Mouse (Mus musculus) urinary bladder, adult 18-20 months (tissue): Measurements from ENCODE around the gene Paf1.
A peak's percentile ranks its signal among the peaks of the same experiment; 100 is the strongest.

Experiments
- DNase-seq, 2 experiments: peaks; one replicate each; pipeline ENCODE4 v3.0.0; 2022; ENCODE audit warnings: low spot score in 2 of 2, mixed read lengths in 2 of 2

Paf1 gene

GRCm38 (mm10) chr7:28392429-28393271 lies at the start of gene Paf1, which contains the start of gene Med29:
Gene Paf1 (plus strand): TSS chr7:28392951.
Gene Med29 (minus strand): TSS chr7:28392708.
- DNase-seq: peak; percentile 81 to 96

DNA sequence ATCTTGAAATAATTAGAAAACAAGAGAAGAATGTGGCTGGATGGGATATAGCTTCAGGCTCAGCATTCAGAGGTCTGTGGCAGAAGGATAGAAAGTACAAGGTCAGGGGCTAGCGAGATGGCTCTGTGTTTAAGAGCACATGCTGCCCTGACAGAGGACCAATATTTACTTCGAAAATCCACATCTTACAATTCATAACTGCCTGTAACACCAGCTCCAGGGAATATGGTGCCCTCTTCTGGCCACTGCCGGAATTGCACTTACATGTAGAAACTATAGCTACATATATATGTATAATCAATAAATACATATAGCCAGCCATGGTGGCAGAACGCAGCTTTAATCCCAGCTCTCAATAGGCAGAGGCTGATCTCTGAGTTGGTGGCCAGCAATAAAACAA lies 48.1 kb upstream of the Paf1 start:
- peak in 1 of 2 experiments; percentile 39 for DNase-seq

DNA sequence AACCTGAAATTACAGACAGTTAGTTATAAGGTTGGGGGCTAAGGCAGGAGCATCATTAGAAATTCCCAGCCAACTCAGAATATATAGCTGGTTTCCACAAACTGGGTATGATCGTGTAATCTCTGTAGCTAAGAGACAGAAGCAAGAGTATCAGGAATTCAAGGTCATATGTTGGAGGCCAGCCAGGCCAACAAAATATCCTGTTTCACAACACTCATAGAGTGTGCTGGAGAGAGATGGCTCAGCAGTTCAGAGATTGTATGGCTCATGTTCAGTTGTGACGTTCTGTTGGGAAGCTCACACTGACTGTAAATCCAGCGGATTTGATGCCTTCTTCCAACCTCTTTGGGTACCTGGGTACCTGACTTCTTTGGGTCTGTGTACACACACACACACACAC lies 45.0 kb upstream of the Paf1 start:
- no peak for DNase-seq

DNA sequence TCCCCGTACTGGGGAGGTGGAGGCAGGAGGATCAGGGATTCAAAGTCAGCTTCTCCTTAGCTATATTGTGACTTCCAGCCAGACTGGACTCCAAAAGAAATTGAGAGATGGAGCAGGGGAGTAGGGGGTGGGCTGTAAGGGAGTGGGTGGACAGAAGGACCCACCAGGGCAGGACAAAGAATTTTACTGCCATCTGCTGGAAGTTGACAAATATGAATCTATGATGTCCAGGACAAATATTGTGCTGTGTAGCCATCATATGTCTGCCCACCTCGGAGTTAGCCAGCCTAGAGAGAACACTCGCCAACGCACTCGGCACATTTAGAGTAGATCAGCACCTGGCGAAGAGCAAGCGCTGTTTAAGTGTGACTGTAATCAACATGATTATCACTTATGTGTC lies 44.1 kb upstream of the Paf1 start:
- DNase-seq: no peak

DNA sequence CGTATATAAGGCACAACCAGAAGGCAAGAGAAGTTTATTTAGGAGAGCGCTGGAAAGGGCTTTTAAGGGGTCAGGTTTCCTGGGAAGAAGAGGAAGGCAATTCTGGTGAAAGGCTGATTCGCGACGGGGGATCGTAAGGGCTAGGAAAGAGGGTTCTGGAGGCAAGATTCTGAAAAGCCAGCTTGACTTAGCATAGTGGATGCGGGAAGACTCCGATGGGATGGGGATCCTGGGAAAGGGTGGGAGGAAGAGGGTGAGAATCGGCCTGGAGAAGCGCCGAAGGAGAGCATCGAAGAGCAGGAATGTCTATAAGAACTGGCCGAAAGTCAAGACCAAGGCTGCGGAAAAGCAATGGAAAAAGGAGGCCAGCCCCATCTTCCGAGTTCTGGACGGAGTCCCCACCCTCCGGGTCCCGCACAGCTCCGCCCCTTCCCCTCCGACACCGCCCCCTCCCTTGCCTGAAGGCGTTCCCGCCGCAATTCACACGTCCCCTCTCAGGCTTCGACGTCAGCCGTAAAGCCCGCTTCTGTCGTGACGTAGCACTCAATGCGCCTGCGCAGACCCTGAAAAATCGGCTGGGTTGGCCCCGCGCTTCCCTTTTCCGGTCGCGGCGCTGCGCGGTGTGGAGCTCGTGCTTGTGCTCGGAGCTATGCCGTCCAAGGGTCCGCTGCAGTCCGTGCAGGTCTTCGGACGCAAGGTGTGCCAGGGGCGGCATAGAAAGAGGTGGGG lies 42.4 kb upstream of the Paf1 start, which contains the start of gene Rps16:
TSS of gene Rps16 (plus strand) at position 498 of the 729 bp plus-strand sequence.
- DNase-seq: peak; percentile 98 to 99

- DNase-seq: no peak
Measured at GRCm38 (mm10) chr7:28351676-28352191, 41.0 kb upstream of the Paf1 start.

- no peak for DNase-seq
Measured at GRCm38 (mm10) chr7:28353267-28353666, 39.5 kb upstream of the Paf1 start.

DNA sequence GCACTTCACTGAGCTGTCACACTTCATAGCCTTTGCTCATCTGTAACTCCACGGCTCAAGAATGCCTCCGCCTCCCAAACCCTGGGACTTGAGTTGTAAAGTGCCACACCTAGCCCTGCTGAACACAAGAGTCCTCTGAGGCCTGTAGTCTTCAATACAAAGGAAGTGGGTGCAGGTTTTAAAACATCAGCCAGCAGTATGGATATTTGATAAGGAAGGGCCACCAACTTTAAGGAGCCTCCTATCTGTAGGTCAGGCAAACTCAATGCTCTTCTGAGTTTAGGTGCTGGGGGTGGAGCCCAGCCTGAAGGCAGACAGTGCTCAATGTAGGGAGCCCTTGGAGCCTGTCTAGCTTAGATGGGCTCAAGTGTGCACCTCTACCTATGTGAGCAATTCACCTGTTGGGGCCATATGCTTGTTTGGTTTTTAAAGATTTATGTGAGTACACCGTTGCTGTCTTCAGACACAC lies 38.6 kb upstream of the Paf1 start:
- DNase-seq: no peak

DNA sequence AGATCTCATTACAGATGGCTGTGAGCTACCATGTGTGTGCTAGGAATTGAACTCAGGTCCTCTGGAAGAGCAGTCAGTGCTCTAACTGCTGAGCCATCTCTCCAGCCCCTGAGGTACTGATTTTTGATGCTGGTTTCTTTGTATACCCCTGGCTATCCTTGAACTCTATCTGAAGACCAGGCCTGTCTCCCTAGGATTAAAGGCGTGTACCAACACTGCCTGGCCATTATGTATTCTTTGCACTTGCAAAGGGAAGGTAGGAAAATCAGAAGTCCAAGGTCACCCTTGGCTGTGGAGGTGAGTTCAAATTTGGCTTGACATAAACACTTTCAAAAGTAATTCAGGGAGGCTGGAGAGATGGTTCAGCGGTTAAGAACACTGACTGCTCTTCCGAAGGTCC lies 38.2 kb upstream of the Paf1 start:
- DNase-seq: no peak

- no peak for DNase-seq
Measured at GRCm38 (mm10) chr7:28355221-28355620, 37.5 kb upstream of the Paf1 start.

- DNase-seq: no peak
Measured at GRCm38 (mm10) chr7:28356981-28357380, 35.8 kb upstream of the Paf1 start.

- DNase-seq: no peak
Measured at GRCm38 (mm10) chr7:28357984-28358383, 34.8 kb upstream of the Paf1 start.

- no peak for DNase-seq
Measured at GRCm38 (mm10) chr7:28358431-28358830, 34.3 kb upstream of the Paf1 start.

DNA sequence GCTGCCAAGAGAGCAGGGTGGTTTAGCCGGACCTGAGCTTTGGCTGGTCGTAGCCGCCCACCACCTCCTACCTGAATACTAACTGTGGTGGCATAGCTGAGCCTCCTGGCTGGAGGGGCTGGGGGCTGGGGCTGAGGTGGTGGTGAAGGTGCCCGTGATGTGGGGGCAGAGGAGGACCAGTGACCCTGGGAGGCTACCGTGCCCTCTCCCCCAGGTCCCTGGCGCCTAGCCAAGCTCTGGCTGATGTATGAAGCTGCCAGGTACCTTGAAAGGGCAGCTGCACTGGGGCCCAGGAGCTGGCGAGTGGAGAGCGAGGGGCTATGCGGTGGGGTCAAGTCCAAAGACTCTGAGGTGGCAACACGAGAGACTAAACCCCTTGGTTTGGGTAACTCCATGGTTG lies 32.9 kb upstream of the Paf1 start:
- DNase-seq: no peak

DNA sequence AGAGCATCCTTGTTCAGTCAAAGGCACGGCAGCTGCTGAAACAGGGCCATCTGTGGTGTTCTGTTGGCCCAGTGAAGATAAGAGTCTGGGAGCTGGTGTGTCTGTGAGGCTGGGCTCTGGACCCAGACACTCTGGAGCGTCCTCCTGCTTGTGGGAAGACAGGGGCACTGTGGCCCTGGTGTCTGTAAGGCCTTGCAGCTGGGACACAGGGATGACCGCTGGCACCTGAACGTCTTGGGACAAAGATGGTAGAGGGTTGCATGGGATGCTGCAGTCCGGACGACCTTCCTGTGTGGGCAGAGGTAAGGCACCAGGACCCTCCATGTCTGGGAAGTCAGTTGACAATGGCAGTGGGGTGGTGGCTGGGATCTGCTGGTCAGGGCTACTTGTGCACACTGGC lies 32.5 kb upstream of the Paf1 start:
- DNase-seq: no peak

DNA sequence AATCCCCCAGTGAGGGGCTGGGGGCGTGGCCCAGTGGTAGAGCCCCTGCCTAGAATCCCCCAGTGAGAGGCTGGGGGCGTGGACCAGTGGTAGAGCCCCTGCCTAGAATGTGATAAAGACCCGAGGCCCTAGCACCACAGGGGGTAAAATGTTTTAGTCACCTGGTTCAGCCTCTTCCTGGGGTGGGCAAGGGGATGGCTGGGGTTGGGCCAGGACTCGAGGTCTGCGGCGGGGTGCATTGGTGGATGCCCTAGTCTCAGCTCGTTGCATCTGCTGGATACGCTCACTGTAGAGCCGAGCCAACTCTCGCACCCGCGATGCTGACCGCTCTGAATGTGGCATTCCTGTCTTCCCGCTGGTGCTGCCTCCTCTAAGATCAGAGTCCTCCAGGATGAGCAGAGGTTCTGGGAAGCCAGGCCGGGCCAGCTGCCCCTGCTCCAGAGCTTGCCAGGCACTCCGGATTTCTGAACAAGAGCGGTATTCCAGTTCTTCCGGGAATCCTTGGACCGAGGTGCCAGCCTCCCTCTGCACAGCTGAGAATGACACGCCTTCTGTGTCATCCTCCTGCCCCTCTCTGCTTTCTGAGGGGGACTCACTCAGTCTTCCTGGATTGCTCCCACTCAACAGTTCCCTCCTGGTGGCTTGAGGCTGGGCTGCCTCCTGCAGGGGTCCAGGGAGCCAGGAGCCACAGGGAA lies 31.0 kb upstream of the Paf1 start:
- no peak for DNase-seq

- DNase-seq: no peak
Measured at GRCm38 (mm10) chr7:28362441-28363060, 30.2 kb upstream of the Paf1 start.

DNA sequence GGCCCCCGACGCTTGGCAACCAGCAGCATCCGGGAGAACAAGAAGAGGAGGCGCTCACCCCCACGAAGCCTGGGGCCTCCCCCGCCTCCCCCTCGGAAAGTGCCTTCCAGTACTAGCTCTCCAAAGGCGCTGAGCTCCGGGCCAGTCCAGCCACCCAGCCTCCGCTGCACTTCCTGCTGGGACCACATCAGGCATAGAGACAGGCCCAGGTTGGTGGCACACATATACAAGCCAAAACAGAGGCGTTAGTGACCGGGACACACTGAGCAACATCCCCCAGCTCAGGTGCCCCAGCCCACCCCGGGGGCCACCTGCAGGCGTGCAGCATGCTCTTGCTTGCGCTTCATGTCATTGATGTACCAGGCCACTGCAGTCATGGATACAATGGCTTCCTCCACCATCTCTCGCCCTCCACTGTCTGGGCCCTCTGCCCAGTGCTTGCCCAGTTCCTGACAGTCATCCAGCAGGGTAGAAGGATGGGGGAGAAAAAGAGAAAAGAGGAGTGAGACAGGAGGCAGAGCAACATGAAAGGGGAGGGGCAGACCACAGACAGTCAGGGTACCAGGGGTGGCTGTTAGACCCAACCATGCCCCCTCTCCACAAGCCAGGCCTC lies 25.0 kb upstream of the Paf1 start:
- no peak for DNase-seq

- no peak for DNase-seq
Measured at GRCm38 (mm10) chr7:28368276-28368920, 24.4 kb upstream of the Paf1 start.

DNA sequence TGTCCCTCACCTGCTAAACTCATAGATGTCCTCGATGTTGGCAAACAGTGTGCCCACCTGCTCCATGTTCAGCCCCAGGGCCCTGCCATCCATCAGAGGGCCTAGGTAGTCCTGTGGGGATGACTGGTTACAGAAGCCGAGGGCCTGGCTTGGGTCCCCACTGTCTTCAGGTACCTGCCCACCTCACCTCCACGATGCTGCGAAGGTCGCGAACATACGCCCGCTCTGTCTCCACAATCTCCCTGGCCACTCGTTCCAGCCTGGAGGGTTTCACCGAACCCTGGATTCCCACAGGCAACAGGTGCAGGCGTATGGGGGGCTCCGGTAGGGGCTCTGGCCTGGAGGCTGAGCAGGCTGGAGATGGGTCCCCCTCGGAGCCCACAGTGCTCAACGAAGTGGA lies 22.7 kb upstream of the Paf1 start:
- DNase-seq: no peak
